Mouse (Mus musculus): ENCODE results near the gene Ncstn. TPM values are rescaled to one million over a fixed set of nuclear protein-coding genes. Genes with fewer than 3 reads are reported as not detected.

The Ncstn gene
- polyA plus RNA-seq, 1 experiment from 2014 or later = 85.6 TPM

DNA sequence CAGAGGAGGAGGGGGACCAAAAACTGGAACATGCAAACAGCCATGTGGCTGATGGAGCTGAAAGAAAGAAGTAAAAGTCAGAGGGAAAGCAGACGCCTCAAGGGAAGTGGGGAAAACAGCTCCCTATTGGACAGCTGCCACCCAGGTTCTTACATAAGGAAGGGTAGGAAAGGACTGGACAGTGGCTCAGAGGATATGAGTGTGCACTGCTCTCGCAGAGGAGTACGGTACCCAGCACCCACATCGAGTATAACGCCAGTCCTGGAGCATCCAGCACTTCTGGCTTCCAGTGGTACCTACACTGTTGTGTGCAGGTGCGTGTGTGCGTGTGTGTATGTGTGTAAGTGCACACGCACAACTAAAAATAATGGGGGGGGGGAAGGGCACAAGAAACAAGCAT is 36.2 kb downstream of the Ncstn start:
- H3K9ac ChIP-seq (replicated peaks; ENCODE audit: low read length) = no peak overlapping the region
- H3K27me3 ChIP-seq (ENCODE audit: control insufficient read depth, insufficient read depth, low read length) = no peaks in the 10 kb centered on the region; the same call in 1 of the 2 replicates
- 72% methylated on average over 8 of the region's 8 CpGs for WGBS
- H3K9me3 ChIP-seq (replicated peaks; ENCODE audit: control insufficient read depth, low read length) = no peaks in the 10 kb centered on the region
- H3K4me2 ChIP-seq (ENCODE audit: low read depth, low read length) = no peak overlapping the region
- H3K27ac ChIP-seq (replicated peaks; ENCODE audit: low read depth, low read length) = no peak overlapping the region
- no peaks in the 10 kb centered on the region; the same call in 1 of the 2 replicates for H3K4me1 ChIP-seq (ENCODE audit: control insufficient read depth, insufficient read depth, low read length)
- no peaks in the 10 kb centered on the region for H3K36me3 ChIP-seq (replicated peaks; ENCODE audit: control insufficient read depth, insufficient read depth, low read depth, low read length)
- ATAC-seq (replicated peaks; ENCODE audit: insufficient number of reproducible peaks, low FRiP score, low TSS enrichment, low read depth) (no peak), DNase-seq (ENCODE audit: low spot score) (no peak)
- H3K4me3 ChIP-seq (ENCODE audit: low read depth, low read length) = no peak overlapping the region

DNA sequence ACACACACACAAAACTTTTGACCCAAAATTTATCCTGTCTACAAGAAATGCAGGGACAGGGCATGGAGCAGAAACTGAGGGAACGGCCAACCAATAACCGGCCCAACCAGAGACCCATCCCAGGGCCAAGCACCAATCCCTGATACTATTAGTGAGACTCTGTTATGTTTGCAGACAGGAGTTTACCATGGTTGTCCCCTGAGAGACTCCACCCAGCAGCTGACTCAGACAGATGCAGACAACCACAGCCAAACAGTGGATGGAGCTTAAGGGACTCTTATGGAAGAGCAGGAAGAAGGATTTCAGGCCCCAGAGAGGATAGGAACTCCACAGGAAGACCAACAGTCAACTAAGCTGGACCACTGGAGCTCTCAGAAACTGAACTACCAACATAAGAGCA is 52.7 kb downstream of the Ncstn start:
- Histone ChIP-seq H3K9me3 (replicated peaks; ENCODE audit: control insufficient read depth, low read length) (no peaks in the 10 kb centered on the region), H3K27me3 (ENCODE audit: control insufficient read depth, insufficient read depth, low read length) (no peaks in the 10 kb centered on the region)
- DNase-seq (ENCODE audit: low spot score) = no peak

DNA sequence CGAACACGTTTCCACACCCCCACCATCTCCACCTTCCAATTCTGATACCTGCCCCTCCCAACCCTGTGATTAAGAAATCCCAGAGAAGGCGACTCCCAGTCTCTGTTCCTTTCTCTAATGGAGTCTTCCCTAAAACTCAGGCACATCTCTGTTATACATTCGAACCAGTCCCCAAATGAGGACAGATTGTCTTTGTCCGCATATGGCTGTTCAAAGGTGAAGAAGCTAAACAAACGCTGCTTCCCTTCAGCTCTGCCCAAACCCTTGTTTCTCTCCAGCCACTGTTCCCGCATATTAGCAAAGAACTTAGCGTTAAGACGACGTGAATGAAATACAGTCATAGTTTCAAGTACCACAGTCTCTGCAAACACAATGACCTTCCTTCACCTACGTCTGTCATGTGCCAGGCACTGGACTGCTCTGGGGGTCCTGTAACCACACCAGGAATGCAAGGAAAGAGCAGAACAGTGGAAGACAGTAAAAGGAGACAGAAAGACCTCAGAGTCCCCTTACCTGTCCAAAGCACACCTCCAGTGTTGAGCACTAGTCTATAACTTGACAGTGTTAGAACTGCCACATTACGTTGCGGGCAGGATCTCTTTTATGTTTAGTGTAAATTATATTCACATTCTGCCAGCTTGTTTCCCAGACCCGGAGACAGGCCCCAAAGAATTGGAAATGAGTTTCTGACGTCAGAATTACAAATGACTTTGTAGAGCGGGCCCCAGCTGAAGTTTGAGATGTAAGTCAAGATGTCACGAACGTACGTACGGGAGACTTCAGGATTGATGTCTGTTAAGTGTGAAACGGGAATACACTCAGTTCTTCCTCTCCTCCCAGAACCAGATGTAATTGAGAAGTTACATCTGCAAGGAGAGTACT is 54.0 kb downstream of the Ncstn start, which contains the start of gene Vangl2:
TSS of gene Vangl2 (minus strand) at position 51 of the 882 bp plus-strand sequence.
- Histone ChIP-seq H3K27me3 (ENCODE audit: control insufficient read depth, insufficient read depth, low read length) (no peaks in the 10 kb centered on the region), H3K4me2 (ENCODE audit: low read depth, low read length) (peak within 1 kb of the TSS; percentile 60), H3K27ac (replicated peaks; ENCODE audit: low read depth, low read length) (peak within 1 kb of the TSS; percentile 95), H3K36me3 (replicated peaks; ENCODE audit: control insufficient read depth, insufficient read depth, low read depth, low read length) (no peaks in the 10 kb centered on the region; the same call in 1 of the 2 replicates), H3K4me1 (ENCODE audit: control insufficient read depth, insufficient read depth, low read length) (peaks cover 9% of the 10 kb centered on the region), H3K9me3 (replicated peaks; ENCODE audit: control insufficient read depth, low read length) (no peaks in the 10 kb centered on the region), H3K4me3 (ENCODE audit: low read depth, low read length) (peak within 1 kb of the TSS; percentile 90), H3K9ac (replicated peaks; ENCODE audit: low read length) (peak within 1 kb of the TSS; percentile 96)
- 44% methylated on average over 21 of the region's 21 CpGs for WGBS
- ATAC-seq (replicated peaks; ENCODE audit: insufficient number of reproducible peaks, low FRiP score, low TSS enrichment, low read depth) = no peak
- DNase-seq (ENCODE audit: low spot score) = no peak

More for the DNA sequence above, 52.7 kb downstream of the Ncstn start:
- Histone ChIP-seq H3K27ac (replicated peaks; ENCODE audit: low read depth, low read length) (no peak overlapping the region), H3K4me3 (ENCODE audit: low read depth, low read length) (no peak overlapping the region), H3K36me3 (replicated peaks; ENCODE audit: control insufficient read depth, insufficient read depth, low read depth, low read length) (no peaks in the 10 kb centered on the region), H3K4me2 (ENCODE audit: low read depth, low read length) (no peak overlapping the region), H3K4me1 (ENCODE audit: control insufficient read depth, insufficient read depth, low read length) (peaks cover 2% of the 10 kb centered on the region; the same call in 1 of the 2 replicates), H3K9ac (replicated peaks; ENCODE audit: low read length) (no peak overlapping the region)
- no peak for ATAC-seq (replicated peaks; ENCODE audit: insufficient number of reproducible peaks, low FRiP score, low TSS enrichment, low read depth)
- WGBS = 90% methylated on average over 2 of the region's 2 CpGs

DNA sequence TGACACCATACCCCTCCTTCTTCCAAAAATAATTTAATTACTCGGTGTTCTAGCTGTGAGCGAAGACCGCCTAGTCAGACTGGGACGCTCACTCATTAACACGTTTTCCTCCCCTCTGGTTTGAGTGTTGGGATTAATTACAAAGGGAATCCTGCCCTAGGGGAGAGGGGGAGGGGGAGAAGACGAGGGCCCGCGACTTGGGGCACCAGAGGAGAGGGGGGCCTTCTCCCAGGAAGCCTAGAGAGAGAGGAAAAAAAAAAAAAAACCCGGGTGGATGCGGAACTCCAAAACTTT is 54.8 kb downstream of the Ncstn start:
- ATAC-seq (replicated peaks; ENCODE audit: insufficient number of reproducible peaks, low FRiP score, low TSS enrichment, low read depth) (no peak; the same call in 1 of the 2 replicates), DNase-seq (ENCODE audit: low spot score) (no peak)
- 9% methylated on average over 10 of the region's 10 CpGs for WGBS
- peak overlapping the region; percentile 95 for H3K27ac ChIP-seq (replicated peaks; ENCODE audit: low read depth, low read length)
- peaks cover 9% of the 10 kb centered on the region for H3K4me1 ChIP-seq (ENCODE audit: control insufficient read depth, insufficient read depth, low read length)
- no peaks in the 10 kb centered on the region for H3K9me3 ChIP-seq (replicated peaks; ENCODE audit: control insufficient read depth, low read length)
- no peak overlapping the region; the same call in 1 of the 2 replicates for H3K4me3 ChIP-seq (ENCODE audit: low read depth, low read length)
- H3K9ac ChIP-seq (replicated peaks; ENCODE audit: low read length) = peak overlapping the region; percentile 96
- H3K36me3 ChIP-seq (replicated peaks; ENCODE audit: control insufficient read depth, insufficient read depth, low read depth, low read length) = no peaks in the 10 kb centered on the region; the same call in 1 of the 2 replicates
- peak overlapping the region; percentile 60 for H3K4me2 ChIP-seq (ENCODE audit: low read depth, low read length)
- no peaks in the 10 kb centered on the region for H3K27me3 ChIP-seq (ENCODE audit: control insufficient read depth, insufficient read depth, low read length)

DNA sequence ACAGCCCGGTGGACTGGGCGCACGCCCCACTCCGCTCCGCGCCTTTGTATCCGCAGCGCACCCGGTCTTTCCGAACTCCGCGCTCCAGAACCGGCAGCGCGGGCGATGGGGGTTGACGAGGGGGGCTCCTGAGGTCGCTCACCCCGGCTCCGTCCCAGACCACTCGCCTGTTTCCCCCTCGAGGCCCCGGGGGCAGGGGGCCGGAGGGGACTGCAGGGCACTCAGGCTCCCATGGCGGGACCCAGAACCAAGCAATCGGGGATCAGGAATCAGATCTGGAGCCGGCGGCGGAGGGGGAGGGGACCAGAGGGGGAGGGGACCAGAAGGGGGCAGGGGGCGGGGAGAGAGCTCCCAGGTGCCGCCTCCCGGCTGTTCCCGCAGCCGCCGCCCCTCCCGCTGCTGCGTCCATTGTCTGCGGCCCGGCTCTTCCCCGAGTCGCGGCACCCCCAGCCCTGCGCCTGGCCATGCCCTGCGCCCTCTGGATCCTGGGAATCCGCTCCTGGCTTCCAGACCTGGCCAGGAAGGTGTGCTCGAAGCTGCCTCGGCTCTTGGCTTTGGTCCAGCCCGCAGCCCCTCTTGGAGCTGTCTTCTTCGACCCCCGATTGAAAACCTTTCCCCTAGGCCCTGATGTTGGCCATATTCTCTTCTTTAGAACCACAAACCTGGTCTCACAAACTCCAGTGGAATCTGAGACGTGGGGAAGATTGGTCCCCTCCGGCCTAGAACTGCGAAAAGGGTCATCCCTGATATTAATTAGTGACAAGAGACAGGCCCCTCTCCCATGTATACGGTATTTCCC is 55.4 kb downstream of the Ncstn start:
- Histone ChIP-seq H3K4me3 (ENCODE audit: low read depth, low read length) (peak overlapping the region; percentile 90), H3K4me2 (ENCODE audit: low read depth, low read length) (peak overlapping the region; percentile 61), H3K9ac (replicated peaks; ENCODE audit: low read length) (peak overlapping the region; percentile 96), H3K27ac (replicated peaks; ENCODE audit: low read depth, low read length) (peak overlapping the region; percentile 95), H3K4me1 (ENCODE audit: control insufficient read depth, insufficient read depth, low read length) (peaks cover 9% of the 10 kb centered on the region), H3K9me3 (replicated peaks; ENCODE audit: control insufficient read depth, low read length) (no peaks in the 10 kb centered on the region), H3K36me3 (replicated peaks; ENCODE audit: control insufficient read depth, insufficient read depth, low read depth, low read length) (no peaks in the 10 kb centered on the region; the same call in 1 of the 2 replicates), H3K27me3 (ENCODE audit: control insufficient read depth, insufficient read depth, low read length) (no peaks in the 10 kb centered on the region)
- DNase-seq (ENCODE audit: low spot score) (peak; percentile 93), ATAC-seq (replicated peaks; ENCODE audit: insufficient number of reproducible peaks, low FRiP score, low TSS enrichment, low read depth) (peak; percentile 88)
- WGBS = 0% methylated on average over 46 of the region's 54 CpGs

DNA sequence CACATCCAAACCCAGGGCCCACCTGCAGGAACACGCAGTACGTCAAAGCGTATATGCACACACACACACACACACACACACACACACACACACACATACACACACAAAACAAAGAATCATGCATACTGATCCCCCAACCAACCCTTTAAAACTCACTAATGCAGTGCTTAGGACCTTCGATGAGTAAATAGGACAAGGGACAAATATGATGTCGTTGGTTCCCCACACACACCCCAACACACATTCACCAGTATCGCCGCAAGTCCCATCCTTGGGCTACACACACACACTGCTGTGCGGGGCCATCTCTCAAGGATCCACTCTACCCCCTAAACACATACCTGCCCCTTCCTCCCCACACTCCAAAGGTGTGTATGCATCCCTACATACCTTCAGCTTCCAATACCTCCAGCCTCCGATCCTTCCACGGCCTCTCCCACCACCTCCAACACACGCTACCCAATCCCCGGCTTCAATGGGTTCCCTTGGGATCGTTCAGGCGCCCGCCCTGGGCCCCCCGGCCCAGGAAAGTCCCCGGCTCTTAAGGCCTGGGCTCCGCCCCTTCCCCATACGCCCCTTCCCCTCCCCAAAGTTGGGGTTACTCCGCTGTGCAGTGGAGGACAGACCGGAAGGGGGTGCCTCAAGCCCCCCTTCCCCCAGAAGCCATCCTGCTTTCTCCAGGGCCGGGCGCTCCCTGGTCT is 56.2 kb downstream of the Ncstn start:
- H3K36me3 ChIP-seq (replicated peaks; ENCODE audit: control insufficient read depth, insufficient read depth, low read depth, low read length) = no peaks in the 10 kb centered on the region; the same call in 1 of the 2 replicates
- H3K4me2 ChIP-seq (ENCODE audit: low read depth, low read length) = peak overlapping the region; percentile 61
- H3K4me3 ChIP-seq (ENCODE audit: low read depth, low read length) = peak overlapping the region; percentile 90
- peak; percentile 83 for DNase-seq (ENCODE audit: low spot score)
- WGBS = 1% methylated on average over 23 of the region's 23 CpGs
- peak overlapping the region; percentile 96 for H3K9ac ChIP-seq (replicated peaks; ENCODE audit: low read length)
- H3K27me3 ChIP-seq (ENCODE audit: control insufficient read depth, insufficient read depth, low read length) = no peaks in the 10 kb centered on the region
- H3K27ac ChIP-seq (replicated peaks; ENCODE audit: low read depth, low read length) = peak overlapping the region; percentile 95
- ATAC-seq (replicated peaks; ENCODE audit: insufficient number of reproducible peaks, low FRiP score, low TSS enrichment, low read depth) = peak; percentile 76
- no peaks in the 10 kb centered on the region for H3K9me3 ChIP-seq (replicated peaks; ENCODE audit: control insufficient read depth, low read length)
- H3K4me1 ChIP-seq (ENCODE audit: control insufficient read depth, insufficient read depth, low read length) = peaks cover 9% of the 10 kb centered on the region

DNA sequence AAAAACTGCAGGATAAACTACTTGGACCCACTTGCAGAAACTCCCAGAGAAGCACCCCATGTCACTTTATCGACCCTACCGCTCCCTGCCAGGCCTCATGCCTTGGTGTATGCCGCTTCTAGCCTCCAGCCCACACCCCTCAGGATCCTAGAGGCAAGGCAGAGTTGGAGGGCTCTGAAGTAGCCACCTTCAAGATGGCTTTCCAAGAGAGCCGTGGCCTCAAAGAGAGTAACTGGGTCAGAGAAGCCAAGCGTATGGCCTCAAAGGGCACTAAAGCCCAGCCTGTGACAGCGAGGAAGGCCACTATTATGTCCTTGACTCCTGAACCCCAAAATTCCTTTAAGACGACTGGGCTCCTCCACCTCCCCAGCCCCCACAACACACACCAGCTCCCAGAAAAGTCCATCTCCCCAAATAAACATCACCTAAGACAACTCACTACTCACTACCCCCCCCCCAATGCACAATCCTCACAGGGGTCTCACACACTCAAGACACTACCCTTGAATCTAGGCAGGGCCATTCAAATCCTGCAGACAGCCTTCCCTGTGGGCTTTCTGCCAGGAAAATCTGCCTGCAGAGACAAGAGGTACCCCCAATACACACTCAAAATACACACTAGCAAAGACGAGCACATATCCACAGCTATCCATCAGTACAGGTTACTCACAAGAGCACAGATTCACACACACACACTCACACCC is 57.2 kb downstream of the Ncstn start:
- WGBS = 42% methylated on average over 8 of the region's 8 CpGs
- H3K27ac ChIP-seq (replicated peaks; ENCODE audit: low read depth, low read length) = no peak overlapping the region
- no peaks in the 10 kb centered on the region for H3K27me3 ChIP-seq (ENCODE audit: control insufficient read depth, insufficient read depth, low read length)
- H3K9me3 ChIP-seq (replicated peaks; ENCODE audit: control insufficient read depth, low read length) = no peaks in the 10 kb centered on the region
- no peaks in the 10 kb centered on the region; the same call in 1 of the 2 replicates for H3K36me3 ChIP-seq (replicated peaks; ENCODE audit: control insufficient read depth, insufficient read depth, low read depth, low read length)
- peak overlapping the region; percentile 61 for H3K4me2 ChIP-seq (ENCODE audit: low read depth, low read length)
- H3K4me3 ChIP-seq (ENCODE audit: low read depth, low read length) = peak overlapping the region; percentile 90
- no peak for DNase-seq (ENCODE audit: low spot score)
- H3K9ac ChIP-seq (replicated peaks; ENCODE audit: low read length) = peak overlapping the region; percentile 96
- no peak for ATAC-seq (replicated peaks; ENCODE audit: insufficient number of reproducible peaks, low FRiP score, low TSS enrichment, low read depth)
- peaks cover 9% of the 10 kb centered on the region for H3K4me1 ChIP-seq (ENCODE audit: control insufficient read depth, insufficient read depth, low read length)
